Mouse (Mus musculus) colon, adult 2 months (tissue): Measurements from ENCODE around the gene Xcr1. TPM values are rescaled to one million over a fixed set of nuclear protein-coding genes. Genes with fewer than 3 reads are reported as not detected.

ENCODE experiments used
- polyA plus RNA-seq: library from polyadenylated mRNA; depleted of rRNA; stranded (reverse); fragments of >200 nt; gene quantifications from 2 replicates; pipeline ENCODE4 v1.2.3, GENCODE M21; 2012; rRNA removed

The Xcr1 gene
- 0.19 and 0.22 TPM in 2 replicates for polyA plus RNA-seq

DNA sequence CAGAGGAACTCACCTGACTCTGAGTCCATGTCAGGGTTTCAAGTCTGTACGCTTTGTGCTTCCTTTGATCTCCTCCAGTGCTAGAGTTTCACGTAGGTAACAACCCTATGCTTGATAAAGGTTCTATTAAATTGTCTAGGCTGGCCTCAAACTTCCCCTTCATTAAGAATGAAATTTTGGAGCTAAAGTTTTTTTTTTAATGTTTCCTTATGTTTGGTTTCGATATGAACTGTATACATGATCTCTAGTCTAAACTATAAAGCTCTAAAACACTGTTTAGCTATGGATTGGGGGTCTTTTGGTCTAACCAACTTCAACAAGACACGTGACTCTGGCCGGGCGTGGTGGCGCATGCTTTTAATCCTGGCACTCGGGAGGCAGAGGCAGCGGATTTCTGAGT, at the start of gene Xcr1:
TSS of gene Xcr1 (minus strand) at position 101 of the 400 bp plus-strand sequence.

DNA sequence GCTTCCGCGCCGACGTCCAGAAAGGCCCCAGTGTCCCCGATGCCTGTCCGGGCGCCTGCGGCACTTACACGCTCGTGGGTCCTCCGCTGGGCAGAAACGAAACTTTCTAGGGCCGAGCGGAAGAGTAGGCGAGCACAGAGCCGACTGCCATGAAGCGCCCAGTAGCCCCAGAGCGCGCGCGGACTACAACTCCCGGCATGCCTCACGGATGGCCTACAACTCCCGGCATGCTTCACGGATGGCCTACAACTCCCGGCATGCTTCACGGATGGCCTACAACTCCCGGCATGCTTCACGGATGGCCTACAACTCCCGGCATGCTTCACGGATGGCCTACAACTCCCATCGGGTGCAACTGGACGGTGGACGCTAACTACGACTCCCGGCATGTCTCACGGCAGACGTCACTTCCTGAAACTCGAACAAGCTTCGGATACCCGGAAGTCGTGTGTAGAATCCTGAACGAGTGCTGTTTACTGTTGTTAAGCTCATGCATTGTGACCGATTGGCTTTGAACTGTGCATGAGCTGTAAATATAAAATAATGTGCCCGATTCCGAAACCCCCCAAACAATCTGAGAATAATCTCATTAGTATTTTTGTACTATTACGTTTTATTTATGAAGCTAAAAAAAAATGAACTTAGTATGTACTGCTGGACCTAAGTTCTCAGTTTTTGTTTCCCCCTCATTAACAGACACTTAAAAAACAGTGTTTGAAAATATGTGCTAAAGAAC, 9.9 kb downstream of the Xcr1 start, which contains the start of gene Fyco1:
TSS of gene Fyco1 (minus strand) at position 187 of the 736 bp plus-strand sequence.

DNA sequence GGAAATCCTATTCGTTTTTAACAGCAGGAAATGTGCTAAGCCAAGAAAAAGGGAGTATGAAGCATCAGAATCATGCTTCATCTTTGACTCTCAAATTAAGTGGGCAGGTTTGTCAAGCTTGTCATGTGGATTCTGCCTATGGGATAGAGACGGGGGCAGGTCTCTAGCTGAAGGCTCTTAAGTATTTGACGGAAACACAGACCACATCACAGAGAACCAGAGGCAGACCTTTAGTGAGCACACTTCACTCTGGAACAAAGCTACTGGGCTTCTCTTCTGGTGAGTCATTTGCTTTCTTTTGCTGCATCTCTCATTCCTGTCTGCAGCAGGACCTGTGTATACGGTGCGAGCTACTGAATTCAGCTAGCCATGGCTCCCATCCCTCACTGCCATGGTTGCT, 55.6 kb downstream of the Xcr1 start, which contains the start of gene Cxcr6:
TSS of gene Cxcr6 (plus strand) at position 209 of the 400 bp plus-strand sequence.

Other genes with a start within 250 kb of the Xcr1 start
- gene Slc6a20b, start 229.5 kb downstream of the Xcr1 start, polyA plus RNA-seq = 0.06 TPM in 2 replicates
- 0.31 and 0.64 TPM in 2 replicates for gene Ccr9, start 183.6 kb downstream of the Xcr1 start, polyA plus RNA-seq
- 4.0 and 5.8 TPM in 2 replicates for gene Slc6a20a, start 183.1 kb downstream of the Xcr1 start, polyA plus RNA-seq
- 0.87 and 1.1 TPM in 2 replicates for gene Lztfl1, start 144.3 kb downstream of the Xcr1 start, polyA plus RNA-seq
- 0.35 and 0.80 TPM in 2 replicates for gene Cxcr6, start 55.6 kb downstream of the Xcr1 start, polyA plus RNA-seq
- 4.3 and 6.0 TPM in 2 replicates for gene Fyco1, start 10.1 kb downstream of the Xcr1 start, polyA plus RNA-seq
- gene Ccr1, start 106.7 kb upstream of the Xcr1 start, polyA plus RNA-seq = 1.4 and 1.8 TPM in 2 replicates
- not detected in 2 replicates for gene Ccr1l1, start 116.4 kb upstream of the Xcr1 start, polyA plus RNA-seq
- 0.13 TPM in 1 of 2 replicates, not detected in the other for gene Ccr3, start 159.9 kb upstream of the Xcr1 start, polyA plus RNA-seq
- 0.59 and 0.65 TPM in 2 replicates for gene Ccr2, start 239.9 kb upstream of the Xcr1 start, polyA plus RNA-seq